Mouse (Mus musculus) lung, adult 2 months (tissue): ENCODE data around the gene P3h3.

ENCODE experiments used
- CTCF ChIP-seq: fragments of 200-500 bp; IDR thresholded peaks from 2 replicates; pipeline ENCODE4 v1.5.1; 2011; ENCODE audit warnings: mild to moderate bottlenecking, low read length, control low read depth; ENCODE audit not compliant: insufficient read depth
- POLR2A ChIP-seq: fragments of 200-500 bp; IDR thresholded peaks from 2 replicates; pipeline ENCODE4 v1.6.1; 2011; ENCODE audit warnings: low read depth, mild to moderate bottlenecking, control low read depth, low read length, borderline replicate concordance; ENCODE audit errors: extremely low read depth

DNA sequence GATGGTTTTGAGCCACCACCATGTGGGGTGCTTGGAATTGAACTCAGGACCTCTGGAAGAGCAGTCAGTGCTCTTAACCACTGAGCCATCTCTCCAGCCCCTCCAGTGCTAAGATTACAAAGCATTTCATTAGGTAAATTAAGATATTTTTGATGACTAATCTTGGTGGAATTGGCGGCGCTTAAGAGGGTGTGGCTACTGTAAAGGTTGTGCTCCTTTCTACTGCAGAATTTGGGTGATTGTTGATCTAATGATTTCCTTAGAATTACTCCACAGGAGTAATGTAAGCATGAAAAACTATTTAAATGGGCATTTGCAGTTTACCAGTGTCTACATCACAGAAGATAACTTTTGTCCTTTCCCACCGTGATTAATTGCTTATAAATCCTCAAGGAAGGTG, 53.2 kb downstream of the P3h3 start:
- TF ChIP-seq CTCF = no peak
- TF ChIP-seq POLR2A = no peak
